Mouse (Mus musculus) left cerebral cortex, postnatal 36 days (tissue): ENCODE data around the gene Hdac1. TPM values are rescaled to one million over a fixed set of nuclear protein-coding genes. Genes with fewer than 3 reads are reported as not detected.

Experiments used
- DNase-seq, 2 experiments: peaks; one replicate each; pipeline ENCODE4 v3.0.0; 2021 to 2022; ENCODE audit warnings: low spot score in 2 of 2, mixed read lengths in 1 of 2
- intact Hi-C: fragments of 180-260 bp; cut with DNase I; formaldehyde crosslinking; loops from one replicate; pipeline ENCODE4 v1.15.1; 2025
- total RNA-seq, 2 experiments: library from RNA; stranded (reverse); gene quantifications; 2 replicates each; pipeline ENCODE4 v1.2.3; 2021

Hdac1 gene
- total RNA-seq, 2 experiments from 2014 or later: 27.0 to 27.4 TPM

DNA sequence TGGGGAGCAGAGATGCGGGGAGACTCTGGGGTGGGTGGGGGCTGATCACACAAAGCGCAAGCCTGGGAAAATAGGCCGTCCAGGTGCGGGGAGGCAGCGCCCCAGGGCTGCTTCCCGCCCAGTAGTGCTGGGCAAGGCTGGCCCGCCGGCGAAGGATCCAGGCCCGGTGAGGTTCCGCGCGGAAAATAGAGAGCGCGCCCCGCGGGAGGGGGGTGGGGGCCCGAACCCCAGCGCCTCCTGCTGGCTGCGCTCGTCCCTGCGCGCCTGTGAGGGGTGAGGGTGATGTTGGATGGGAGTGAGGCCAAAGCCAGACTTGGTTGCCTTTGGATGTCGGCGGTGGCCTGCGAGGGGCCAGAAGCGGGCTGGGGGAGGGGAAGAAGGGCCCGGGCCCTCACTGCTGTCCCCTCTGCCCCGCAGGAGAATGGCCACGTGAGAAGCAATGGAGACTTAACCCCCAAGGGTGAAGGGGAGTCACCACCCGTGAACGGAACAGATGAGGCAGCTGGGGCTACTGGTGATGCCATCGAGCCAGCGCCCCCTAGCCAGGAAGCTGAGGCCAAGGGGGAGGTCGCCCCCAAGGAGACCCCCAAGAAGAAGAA is 28.1 kb downstream of the Hdac1 start:
- intact Hi-C loops: no loop called here
- peak in 1 of 2 experiments; percentile 50 for DNase-seq

DNA sequence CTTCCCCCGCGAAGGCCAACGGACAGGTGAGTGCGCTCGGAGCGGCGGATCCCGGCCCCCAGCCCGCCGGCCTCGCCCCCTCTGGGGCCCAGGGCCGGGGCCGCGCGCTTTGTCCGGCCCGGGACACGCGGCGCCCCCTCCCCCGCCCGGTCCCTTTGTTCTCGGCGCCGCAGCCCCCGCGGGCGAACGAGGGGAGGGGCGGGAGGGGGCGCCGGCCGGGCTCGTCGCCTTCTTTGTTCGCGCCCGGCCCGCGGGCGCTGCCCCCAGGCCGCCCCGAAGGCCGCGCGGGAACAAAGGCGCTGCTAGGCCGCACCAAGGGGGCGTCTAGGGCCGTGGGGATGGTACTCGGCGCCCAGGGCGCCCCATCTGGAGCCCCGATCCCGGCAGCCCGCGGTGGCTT is 28.6 kb downstream of the Hdac1 start:
- no peak for DNase-seq
- intact Hi-C loops: no loop called here

DNA sequence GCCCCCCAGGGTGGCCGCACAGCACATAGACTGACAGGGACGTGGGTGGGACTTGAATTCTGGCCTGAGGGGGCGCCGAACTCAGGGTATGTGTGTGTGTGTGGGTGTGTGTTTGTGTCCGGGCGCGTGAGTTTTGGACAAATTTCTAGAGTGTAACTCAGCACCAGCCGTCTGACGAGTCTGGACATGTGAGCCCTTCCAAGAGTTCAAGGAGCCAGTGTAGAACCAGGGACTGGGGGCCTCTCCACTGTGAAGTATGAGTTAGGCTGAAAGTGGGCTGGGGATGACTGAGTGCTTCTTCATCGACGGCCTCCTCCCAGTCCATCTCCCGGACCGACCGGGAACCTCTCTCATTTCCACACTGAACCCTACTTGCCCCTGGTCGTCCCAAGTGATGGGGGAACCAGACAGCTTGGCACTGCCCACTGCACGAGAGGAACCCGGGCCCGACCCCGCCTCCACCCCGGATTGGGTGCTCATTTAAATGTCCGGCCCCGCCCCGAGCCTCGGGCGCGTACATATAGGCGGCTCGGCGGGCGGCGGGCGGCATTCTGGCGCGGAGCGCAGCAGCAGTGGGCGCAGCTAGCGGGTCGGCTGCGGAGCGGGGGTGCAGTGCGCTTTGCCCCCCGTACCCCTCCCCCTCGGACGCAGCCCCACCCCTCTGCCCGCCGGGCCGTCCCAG is 29.3 kb downstream of the Hdac1 start, which contains the start of gene Marcksl1:
Gene Marcksl1, plus strand, starts transcription at position 496 of the 682 bp plus-strand sequence.
- intact Hi-C loops: no loop called here
- peak; percentile 70 to 73 for DNase-seq

DNA sequence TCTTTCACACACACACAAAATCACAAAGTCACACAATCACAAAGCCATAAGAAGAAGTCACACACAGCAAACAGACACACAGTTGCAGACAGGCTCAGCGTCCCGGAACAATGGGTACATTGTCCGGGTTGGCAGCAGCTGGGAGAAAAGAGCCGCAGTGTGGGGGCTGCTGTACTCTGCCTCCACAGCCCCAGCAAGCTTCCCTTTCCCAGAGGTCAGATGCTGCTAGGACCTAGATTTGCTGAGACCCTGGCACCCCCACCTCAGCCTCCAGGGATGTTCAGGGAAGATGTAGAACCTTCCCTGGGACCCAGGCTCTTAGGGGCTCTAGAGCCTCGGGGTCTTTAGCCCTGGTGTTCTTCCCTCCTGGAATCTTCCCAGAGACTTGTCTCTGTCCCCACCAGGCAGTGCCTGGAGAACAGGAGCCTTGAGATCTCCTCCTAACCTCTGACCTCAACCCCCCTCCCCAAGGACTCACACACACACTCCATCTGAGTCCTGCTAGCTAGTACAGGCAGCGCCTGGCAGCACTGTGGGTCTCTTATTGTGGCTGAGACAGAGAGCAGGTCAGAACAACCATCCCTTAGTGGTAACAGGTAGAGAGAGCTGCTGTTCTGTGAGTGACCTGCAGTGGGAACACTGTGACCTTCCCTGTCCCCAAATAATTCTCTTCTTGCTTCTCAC is 31.0 kb downstream of the Hdac1 start:
- DNase-seq: no peak
- intact Hi-C loops: no loop called here

DNA sequence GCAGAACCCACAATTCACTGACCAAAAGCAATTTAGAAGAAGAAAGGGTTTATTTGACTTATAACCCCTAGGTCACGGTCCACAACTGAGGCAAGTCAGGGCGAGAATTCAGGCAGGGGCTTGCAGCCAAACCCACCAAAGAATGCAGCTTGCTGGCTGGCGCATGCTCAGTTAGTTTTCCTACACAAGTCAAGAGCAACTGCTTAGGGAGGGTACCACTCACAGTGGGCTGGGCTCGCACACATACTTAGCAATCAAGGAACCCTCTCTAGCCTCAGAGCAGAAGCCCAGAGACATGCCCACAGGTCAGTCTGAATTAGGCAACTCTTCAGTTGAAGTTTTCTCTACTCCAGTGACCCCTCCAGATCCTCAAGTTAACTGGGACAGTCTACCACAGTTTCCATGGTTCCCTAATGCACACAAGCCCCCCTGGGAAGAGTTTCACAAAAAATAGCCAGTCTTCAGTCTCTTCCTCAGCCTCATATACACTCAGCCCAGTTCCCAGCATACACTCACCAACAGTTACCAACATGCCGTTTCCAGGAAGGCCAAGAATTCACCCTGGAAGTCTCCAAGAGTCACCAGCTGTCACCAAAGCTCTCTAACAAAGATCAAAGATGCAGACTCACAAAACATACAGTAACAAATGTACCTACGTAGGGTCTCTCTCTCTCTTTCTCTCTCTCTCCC is 31.6 kb downstream of the Hdac1 start:
- DNase-seq: no peak
- intact Hi-C loops: no loop called here

DNA sequence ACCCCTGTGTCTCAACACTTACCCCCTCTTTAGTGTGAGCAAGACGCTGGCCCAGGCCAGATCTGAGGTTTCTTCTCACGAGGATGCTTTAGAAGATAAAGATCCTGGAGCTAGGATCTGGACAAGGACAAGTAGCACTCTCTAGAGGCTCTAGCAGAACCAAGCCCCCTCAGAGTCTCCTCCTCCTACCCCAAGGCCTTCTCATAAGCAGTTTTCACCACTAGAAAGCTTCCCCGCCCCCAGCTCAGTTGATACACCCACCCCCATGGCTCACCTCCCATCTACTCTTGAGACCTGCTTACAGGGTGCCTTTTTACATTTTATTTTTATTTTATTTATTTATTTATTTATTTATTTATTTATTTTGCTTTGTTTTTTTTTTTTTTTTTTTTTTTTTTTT is 32.9 kb downstream of the Hdac1 start:
- intact Hi-C loops: no loop called here
- no peak for DNase-seq

DNA sequence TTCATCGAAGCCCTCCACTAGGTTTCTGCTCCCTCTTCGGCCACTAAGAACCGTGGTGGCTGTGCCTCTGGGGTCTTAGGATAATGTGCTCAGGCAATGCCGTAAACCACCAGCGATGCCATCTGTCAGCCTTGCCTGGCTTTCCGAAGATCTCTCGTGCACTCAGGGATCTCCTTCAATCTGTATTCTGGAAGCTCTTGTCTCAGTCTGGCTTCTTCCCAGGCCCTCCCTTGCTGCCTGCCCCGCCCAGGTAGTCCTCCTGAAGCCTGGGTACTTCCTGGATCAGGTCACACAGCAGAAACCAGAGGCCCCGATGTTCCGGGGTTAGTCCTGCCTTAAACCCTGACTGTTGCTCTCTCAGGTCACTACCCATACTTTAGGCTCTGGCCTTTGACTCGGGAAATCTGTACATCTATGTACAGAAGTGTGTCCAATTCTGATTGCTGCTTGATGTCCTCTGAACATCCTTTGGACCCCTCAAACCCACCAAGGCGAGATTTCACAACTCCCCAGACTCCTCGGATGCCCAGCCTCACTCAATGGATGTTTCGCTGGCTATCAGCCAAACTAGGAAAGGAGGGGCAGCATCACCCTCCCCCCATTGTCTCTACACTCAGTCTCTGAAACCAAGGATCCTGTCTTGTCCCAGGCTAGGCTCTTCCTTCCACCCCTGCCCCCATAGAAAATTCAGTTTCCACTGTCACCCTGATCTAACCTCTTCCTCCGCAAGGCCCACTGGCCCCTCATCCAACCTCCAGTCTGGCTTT is 33.5 kb downstream of the Hdac1 start:
- intact Hi-C loops: no loop called here
- DNase-seq: no peak

DNA sequence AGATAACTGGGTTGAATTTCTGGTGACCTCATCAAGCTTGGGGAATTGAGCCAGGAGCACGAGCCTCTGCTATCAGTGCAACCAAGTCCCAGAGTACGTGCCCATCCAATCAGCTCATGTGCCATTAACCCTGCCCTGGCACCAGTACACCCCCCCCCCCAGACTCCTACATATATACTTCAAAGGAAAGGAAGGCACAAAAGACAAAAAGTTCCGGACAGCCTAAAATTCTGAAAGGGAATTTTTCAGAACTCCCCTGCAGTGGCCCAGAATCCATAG is 34.3 kb downstream of the Hdac1 start:
- intact Hi-C loops: no loop called here
- no peak for DNase-seq

DNA sequence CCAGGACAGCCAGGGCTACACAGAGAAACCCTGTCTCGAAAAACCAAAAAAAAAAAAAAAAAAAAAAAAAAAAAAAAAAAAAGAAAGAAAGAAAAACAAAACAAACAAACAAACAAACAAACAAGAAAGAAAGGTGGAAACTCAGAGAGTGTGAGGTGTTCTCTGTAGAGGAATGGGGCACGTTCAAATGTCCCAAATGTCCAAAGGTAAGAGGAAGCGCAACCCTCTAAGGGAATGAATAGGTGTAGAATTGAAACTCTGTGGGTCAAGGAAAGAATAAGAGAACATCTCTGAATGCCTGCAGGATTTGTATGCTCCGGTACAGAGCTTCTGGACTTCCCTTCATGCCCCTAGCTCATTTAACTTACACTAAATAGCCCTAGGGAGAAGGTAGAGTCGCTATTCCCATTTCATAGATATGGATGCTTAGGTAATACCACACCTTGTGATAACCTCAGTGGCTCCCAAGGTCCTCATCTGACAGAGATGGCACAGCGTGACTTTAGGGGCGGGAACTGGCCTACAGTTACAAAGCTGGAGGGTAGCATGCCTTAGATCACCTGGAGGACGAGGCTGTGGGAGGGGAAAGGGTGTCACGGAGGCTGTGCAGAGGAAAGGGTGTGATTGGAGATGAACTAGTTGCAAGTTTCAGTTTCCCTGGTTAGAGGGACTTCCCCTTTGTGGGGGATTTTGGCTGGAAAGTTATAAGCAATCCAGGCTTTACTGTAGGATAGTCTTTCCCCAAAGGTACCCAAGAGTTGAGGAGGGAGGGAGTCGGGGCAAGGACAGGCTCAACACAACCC is 34.9 kb downstream of the Hdac1 start:
- intact Hi-C loops: no loop called here
- no peak for DNase-seq

DNA sequence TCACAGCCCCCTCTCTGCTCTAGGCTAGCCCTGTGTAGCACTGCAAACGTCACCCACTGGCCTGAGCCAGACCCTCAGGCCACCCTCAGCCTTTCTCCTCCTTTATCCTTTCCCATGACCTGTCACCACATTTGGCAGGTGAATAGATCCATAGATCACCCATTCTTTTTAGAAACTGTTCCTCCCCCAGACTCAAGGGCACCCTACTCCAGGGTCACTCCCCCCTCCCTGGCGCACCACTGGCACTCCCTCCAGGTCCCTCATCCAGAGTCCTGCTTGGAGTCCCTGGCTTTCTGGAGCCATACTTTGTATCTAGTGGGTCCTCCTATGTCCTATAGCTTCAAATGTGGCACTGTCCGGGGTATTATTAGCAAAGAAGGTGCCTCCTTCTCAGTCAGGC is 37.0 kb downstream of the Hdac1 start:
- intact Hi-C loops: no loop called here
- no peak for DNase-seq

DNA sequence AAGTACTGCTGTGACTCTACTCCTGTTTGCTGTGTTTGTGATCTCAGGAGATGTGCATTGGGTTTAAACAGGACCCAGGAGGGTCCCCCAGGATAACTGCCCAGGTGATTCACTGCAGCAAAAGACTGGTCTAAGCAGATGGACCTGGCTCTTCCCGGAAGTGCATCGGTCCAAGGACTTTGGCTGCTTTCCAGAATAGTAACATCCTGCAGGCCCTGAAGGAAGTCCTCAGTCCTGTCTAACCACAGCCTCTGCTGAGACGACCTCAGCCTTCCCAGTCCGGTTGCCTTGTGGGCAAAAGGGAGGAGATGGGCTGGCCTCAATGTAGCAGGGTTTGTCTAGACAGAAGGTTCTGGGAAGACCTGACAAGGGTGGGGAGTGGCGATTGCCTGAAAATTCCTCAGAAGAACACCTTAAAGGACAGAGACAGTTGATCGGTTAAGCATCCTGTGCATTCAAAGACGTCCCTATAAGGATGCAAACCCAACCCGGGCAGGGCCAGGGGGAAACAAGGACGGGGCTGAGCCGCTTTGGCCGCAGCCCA is 39.5 kb downstream of the Hdac1 start:
- intact Hi-C loops: no loop called here
- DNase-seq: no peak

DNA sequence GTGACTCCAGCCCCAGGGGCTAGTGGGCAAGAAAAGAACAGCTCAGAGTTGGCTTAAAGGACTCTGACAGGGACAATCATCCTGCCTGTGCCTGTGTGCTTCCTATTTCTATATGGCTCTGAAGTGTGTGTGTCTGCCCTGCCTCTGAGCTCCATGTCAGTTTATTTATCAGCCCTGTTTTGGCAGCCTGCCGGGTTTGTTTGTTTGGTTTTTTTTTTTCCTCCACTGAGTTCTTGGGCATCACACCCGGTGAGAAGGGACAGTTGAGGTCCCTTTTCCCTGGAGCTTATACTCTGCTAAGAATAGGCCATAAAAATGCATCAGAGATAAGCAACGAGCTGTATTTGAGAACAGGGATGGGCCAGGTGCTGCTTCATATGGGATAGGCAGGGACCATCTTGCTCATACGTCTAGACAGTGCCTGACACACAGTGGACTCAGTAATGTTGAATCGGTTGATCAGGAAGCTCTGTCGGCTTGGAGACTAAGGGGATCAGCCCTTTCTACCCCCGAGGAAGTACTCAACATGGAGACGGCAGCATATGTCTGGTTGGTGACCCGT is 40.1 kb downstream of the Hdac1 start:
- DNase-seq: no peak
- intact Hi-C loops: no loop called here

DNA sequence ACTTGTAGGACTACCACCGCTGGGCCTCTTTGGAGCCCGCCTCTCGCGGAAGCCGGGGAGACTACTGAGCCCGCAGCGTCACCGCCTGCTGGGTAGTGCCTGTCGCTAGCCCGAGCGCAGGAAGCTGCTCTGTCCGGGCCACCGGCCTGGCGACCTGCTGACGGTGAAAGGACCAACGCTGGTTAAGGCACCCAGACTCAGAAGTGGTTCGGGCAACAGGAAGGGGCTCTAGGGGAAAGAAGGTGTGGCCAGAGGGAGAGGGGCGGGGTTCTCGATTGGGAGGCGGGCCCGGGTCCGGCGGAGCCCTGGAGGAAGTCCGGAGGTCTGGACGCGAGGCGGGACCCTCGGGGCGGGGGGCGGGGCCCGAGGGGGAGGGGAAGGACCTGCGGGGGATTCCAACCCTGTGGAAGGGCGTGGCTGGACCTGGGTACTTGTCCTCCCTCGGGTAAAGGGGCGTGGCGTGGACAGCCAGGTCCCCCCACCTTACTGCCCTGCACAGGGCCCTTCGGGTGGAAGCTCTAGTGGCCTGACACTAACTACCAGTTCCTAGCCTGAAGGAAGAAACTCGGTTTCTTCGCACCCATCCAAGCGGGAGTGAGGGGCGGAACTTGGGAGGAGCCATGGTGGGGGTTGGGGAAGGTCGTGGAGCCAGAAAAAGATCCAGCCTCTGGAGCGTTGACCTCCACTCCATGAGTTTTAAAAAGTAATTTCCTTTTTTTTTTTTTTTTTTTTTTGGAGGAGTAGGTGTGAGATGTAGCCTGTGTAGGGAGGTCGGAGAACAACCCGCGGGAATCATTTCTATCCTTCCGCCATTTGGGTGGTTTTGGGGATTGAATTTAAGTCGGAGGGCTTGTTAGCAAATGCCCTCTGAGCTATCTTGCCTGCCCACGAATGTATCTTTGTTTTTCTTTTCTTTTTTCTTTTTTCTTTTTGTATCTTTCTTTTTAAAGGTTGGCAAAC is 41.6 kb downstream of the Hdac1 start:
- intact Hi-C loops: no loop called here
- peak; percentile 64 to 73 for DNase-seq

DNA sequence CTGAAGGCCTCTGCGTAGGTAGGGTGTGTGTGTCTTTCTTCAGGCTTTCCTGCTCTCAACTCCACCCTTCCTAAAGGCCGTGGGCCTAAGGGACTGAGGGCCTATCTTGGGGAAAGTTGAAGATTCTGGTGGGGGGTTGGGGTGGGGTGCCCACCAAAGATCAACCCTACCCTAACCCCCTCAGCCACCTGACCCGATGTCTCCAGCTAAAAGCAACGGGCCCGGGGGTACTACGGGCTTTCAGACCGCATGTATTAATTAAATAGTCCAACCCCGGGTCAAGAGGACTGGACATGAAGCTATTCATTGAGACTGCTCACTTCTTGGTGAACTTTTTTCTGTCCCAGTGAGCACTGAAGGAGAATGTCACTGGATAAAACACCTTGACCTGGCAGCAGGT is 42.5 kb downstream of the Hdac1 start:
- intact Hi-C loops: no loop called here
- no peak for DNase-seq

DNA sequence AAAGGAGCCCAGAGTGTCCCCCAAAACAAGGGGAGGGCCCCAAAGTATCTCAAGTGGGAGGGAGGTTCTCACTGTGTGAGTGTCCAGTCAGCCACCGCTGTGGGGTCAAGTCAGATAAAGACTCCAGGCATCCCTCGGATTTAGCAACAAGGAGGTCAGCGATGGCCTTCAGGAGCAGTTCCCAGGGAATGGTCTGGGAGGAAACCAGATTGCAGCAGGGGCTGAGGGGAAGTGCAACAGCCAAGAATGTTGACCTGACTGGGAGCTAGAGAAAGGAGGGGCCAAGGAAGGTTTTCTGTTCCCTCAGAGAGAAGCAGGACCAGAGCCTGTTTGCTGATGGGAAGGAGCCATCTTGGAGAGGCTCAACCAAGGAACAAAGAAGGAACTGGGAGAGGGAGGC is 43.6 kb downstream of the Hdac1 start:
- no peak for DNase-seq
- intact Hi-C loops: no loop called here

DNA sequence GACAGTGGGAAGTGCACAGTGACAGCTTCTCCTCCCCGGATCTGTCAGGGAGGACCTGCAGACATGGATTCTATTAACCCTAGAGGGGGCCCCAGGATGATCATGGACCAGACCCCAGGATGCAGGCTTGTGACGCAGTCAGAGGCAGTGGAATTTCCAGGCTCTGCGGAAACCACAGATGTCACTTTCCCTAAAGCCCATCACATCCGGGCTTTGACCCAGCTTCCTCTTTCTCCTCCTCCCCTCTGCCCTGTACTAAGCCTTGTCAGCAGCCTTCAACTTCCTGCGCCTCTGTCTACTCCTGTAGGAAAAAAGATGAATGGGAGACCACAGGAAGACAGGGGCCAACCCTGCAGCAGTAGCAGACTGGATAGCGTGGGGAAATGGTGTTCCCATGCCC is 45.9 kb downstream of the Hdac1 start:
- intact Hi-C loops: no loop called here
- DNase-seq: no peak

DNA sequence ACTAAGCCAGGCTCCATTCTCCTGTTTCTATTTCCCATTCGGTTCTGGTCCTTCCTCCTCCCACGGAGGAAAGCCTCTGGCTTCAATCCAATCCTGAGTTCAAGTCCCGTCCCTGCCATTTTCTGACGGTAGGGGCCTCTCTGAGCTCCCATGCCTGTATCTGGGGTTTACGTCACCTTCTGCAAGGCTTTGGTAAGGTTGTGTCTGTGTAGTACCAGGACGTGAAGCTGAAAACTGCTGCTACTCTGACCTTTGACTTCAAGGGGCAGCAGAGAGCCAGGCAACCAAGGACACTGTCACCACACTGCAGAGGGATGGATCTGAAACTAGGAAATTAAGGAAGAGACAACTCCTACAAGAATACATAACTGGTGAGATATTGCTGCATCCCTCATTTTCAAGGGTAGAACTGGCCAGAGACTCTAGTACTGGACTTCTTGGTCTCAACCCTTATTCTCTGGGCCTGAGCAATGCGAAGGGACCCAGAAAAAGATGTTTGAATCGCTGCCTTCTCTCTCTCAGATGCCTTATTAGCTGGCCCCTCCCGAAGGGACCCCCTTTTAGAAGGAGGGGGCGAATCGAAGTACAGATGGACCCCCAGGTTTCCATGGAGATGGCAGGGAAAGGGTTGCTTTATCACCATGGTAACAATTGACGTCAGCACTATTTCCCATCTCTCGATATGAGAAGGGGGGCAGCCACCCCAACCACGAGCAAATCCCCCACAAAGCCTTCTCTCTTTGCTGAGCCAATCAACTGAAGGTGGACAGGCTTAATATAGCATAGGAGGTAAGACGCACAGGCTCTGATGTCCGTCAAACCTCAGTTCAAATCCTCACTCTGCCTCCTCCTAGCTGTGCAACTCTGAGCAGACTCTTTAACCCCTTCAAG is 46.6 kb downstream of the Hdac1 start:
- no peak for DNase-seq
- intact Hi-C loops: no loop called here
